Mouse (Mus musculus) bone marrow, adult 2 months (tissue): ENCODE data around the gene Pdss2.

Experiments
- CTCF ChIP-seq: fragments of 200-500 bp; IDR thresholded peaks from 2 replicates; pipeline ENCODE4 v1.5.1; 2011; ENCODE audit warnings: low read length, control low read depth; ENCODE audit not compliant: control insufficient read depth, insufficient read depth
- POLR2A ChIP-seq: fragments of 200-500 bp; IDR thresholded peaks from 2 replicates; pipeline ENCODE4 v1.6.1; 2011; ENCODE audit warnings: low read depth, mild to moderate bottlenecking, control low read depth, low read length, borderline replicate concordance; ENCODE audit not compliant: control insufficient read depth

DNA sequence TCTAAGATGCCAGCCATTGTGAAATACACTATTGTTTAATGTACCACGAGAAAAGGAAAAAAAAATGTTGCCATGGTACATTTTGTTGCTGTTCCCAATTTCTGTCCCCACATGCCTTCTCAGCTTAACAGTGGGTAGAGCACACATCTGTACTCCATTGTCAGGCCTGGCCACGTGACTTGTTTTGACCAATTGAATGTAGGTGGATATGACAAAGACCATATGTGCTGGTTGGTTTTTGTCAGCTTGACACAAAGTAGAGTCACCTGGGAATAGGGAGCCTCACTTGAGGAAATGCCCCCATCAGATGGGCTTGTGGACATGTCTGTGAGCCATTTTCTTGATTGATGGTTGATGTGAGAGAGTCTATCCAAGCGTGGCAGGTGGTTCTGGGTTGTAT is 17.4 kb upstream of the Pdss2 start:
- TF ChIP-seq CTCF (no peak), POLR2A (no peak)
